ENCODE assay signal across 19 mouse cellular contexts in the genomic region with DNA sequence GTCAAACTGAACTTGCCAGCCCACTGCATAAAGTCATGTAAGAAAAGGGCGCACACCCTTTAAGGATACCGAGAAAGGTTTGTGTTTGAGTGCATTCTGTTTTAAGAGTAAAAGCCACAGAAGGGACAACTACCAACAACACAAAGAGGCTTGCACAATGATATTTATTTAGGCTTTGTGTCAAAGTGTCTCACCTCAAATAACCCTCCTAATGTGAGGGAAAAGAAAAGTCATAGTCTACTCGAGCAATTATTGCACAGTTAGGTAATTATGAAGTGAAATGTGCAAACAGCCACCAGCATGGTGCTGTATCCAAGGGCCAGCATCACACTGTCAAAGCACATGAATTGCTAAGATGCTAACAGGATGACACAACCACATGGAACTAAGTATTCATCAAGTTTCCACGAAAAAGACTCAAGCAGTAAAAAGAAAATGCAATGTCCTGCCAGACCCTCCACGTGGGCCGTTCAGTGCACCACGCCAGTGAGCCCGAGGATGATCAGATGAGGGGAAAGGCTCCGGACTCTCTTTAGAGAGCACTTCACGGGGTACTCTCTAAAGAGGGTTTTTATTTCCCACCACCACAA. TPM values are rescaled to one million over a fixed set of nuclear protein-coding genes. Genes with fewer than 3 reads are reported as not detected.
A peak's percentile ranks its signal among the peaks of the same experiment; 100 is the strongest.
DNase-seq lines count a peak whose midpoint lies in the region; ATAC-seq lines count a peak whose summit lies in the region.
"Had no signal": no experiment of that assay in that cellular context is flagged by ENCODE, and none has a peak within 500 bp of the region (broad histone marks: within the 10 kb centered on the region; RNA-seq: fewer than 3 reads in every experiment).

No protein-coding gene starts in this region.

- H3K27me3 ChIP-seq in heart, embryonic 12.5 days (replicated peaks), result no peaks in the 10 kb centered on the region
- peaks cover 2% of the 10 kb centered on the region for H3K27me3 ChIP-seq in hindbrain, embryonic 16.5 days (replicated peaks; ENCODE audit: control insufficient read depth, insufficient read depth, low read length)
- H3K27me3 ChIP-seq: embryonic facial prominence, embryonic 12.5 days; heart, embryonic 13.5 days had no signal

- peaks cover 6% of the 10 kb centered on the region for H3K9me3 ChIP-seq in heart, embryonic 12.5 days (replicated peaks)
- H3K9me3 ChIP-seq in hindbrain, embryonic 16.5 days (ENCODE audit: control insufficient read depth, low read length), result peaks cover 4% of the 10 kb centered on the region; the same call in 1 of the 2 replicates
- H3K9me3 ChIP-seq: embryonic facial prominence, embryonic 12.5 days; liver, embryonic 15.5 days had no signal

- intact Hi-C loops in heart, postnatal 25 days (cut with DNase I), result no loop called here
- intact Hi-C loops in gastrocnemius, postnatal 14 days (cut with DNase I; ENCODE audit: low total_unique reads), result no loop called here

- WGBS in heart, embryonic 12.5 days, result 72% methylated on average over 10 of the region's 10 CpGs
- 72% methylated on average over 10 of the region's 10 CpGs for WGBS in hindbrain, embryonic 16.5 days

- no peak for ATAC-seq in heart, embryonic 12.5 days (ENCODE audit: insufficient number of reproducible peaks, low FRiP score)
- no peak for ATAC-seq in hindbrain, embryonic 16.5 days

- peaks cover 19% of the 10 kb centered on the region for H3K4me1 ChIP-seq in heart, embryonic 12.5 days (replicated peaks)
- H3K4me1 ChIP-seq in hindbrain, embryonic 16.5 days (ENCODE audit: control insufficient read depth, insufficient read depth, low read depth, low read length), result 0 out of 2 replicates have a peak, but pooled peaks cover 3% of the 10 kb centered on the region

- no peak overlapping the region for H3K27ac ChIP-seq in heart, embryonic 12.5 days (ENCODE audit: poor library complexity, severe bottlenecking)
- no peak overlapping the region for H3K27ac ChIP-seq in hindbrain, embryonic 16.5 days (ENCODE audit: low read depth, low read length)
- H3K27ac ChIP-seq: embryonic facial prominence, embryonic 12.5 days; forebrain, embryonic 10.5 days; heart, embryonic 13.5 days; hindbrain, embryonic 14.5 days; liver, embryonic 15.5 days; stomach, postnatal 0 days had no signal

- H3K9ac ChIP-seq in heart, embryonic 12.5 days, result no peak overlapping the region
- no peak overlapping the region for H3K9ac ChIP-seq in hindbrain, embryonic 16.5 days (ENCODE audit: low read depth, low read length)
- H3K9ac ChIP-seq: embryonic facial prominence, embryonic 12.5 days; heart, embryonic 13.5 days; hindbrain, embryonic 14.5 days; liver, embryonic 15.5 days had no signal

- H3K4me2 ChIP-seq in heart, embryonic 12.5 days, result no peak overlapping the region
- no peak overlapping the region for H3K4me2 ChIP-seq in hindbrain, embryonic 16.5 days (ENCODE audit: low read length)
- H3K4me2 ChIP-seq: embryonic facial prominence, embryonic 12.5 days; heart, embryonic 13.5 days; hindbrain, embryonic 14.5 days; liver, embryonic 15.5 days had no signal

- no peak overlapping the region for H3K4me3 ChIP-seq in heart, embryonic 12.5 days
- no peak overlapping the region for H3K4me3 ChIP-seq in hindbrain, embryonic 16.5 days (ENCODE audit: low read length)
- H3K4me3 ChIP-seq: embryonic facial prominence, embryonic 12.5 days; forebrain, embryonic 10.5 days; heart, embryonic 13.5 days; liver, embryonic 15.5 days had no signal

- H3K36me3 ChIP-seq in heart, embryonic 12.5 days, result 0 out of 2 replicates have a peak, but pooled peaks cover 6% of the 10 kb centered on the region
- H3K36me3 ChIP-seq in hindbrain, embryonic 16.5 days (ENCODE audit: control insufficient read depth, insufficient read depth, low read length), result no peaks in the 10 kb centered on the region
- H3K36me3 ChIP-seq: forebrain, embryonic 10.5 days; liver, embryonic 15.5 days had no signal

- DNase-seq in cerebellum, adult 9-11 months, result peak; percentile 17
- no peak for DNase-seq in cerebellum, postnatal 36 days
- peak; percentile 52 for DNase-seq in heart, postnatal 25 days (ENCODE audit: low spot score)
- peak; percentile 9 for DNase-seq in Muller cell, postnatal 12 days (ENCODE audit: inconsistent ontology term)
- peak; percentile 52 for DNase-seq in gastrocnemius, postnatal 14 days
- DNase-seq: adrenal gland, postnatal 36 days; kidney, adult 2 months; kidney, postnatal 36 days; layer of hippocampus, postnatal 36 days; midbrain, embryonic 14.5 days; thymus, postnatal 25 days had no signal

RNA-seq across cellular contexts. Expression of a gene that starts 5.4 kb away (rescaled TPM):
- total RNA-seq in heart, postnatal 25 days (2021), result 10 to 100 TPM; 42.9 to 50.8 TPM
- 38.1 and 38.2 TPM in 2 replicates for polyA plus RNA-seq in heart, embryonic 12.5 days (2016; fragmentation: Nextera tagmentation; extraction: Ambion mirVana)
- 10 to 100 TPM; 31.6 to 32.7 TPM for total RNA-seq in gastrocnemius, postnatal 14 days (2021)
- 5.9 and 7.4 TPM in 2 replicates for polyA plus RNA-seq in hindbrain, embryonic 16.5 days (2015; fragmentation: Nextera tagmentation; extraction: Ambion mirVana)

RNA-seq across cellular contexts. Expression of a gene that starts 46.9 kb away (rescaled TPM):
- under 1 TPM; 0.26 to 0.56 TPM for total RNA-seq in heart, postnatal 25 days (2021)
- 0.31 and 0.45 TPM in 2 replicates for polyA plus RNA-seq in heart, embryonic 12.5 days (2016; fragmentation: Nextera tagmentation; extraction: Ambion mirVana)
- total RNA-seq in gastrocnemius, postnatal 14 days (2021), result 1 to 10 TPM; 2.4 TPM
- polyA plus RNA-seq in hindbrain, embryonic 16.5 days (2015; fragmentation: Nextera tagmentation; extraction: Ambion mirVana), result 4.2 TPM in 2 replicates

Comparison
In these comparisons a context has a peak if more than half of its experiments do, and no peak if none do; other contexts are left out.
1. DNase-seq: peak in cerebellum, adult 9-11 months (single experiment), heart, postnatal 25 days (single experiment), Muller cell, postnatal 12 days (single experiment) and gastrocnemius, postnatal 14 days (single experiment); none in cerebellum, postnatal 36 days (0 of 2).